Mouse (Mus musculus) testis, adult 2 months (tissue): ENCODE measurements around the gene Spint4.

Source experiments
- CTCF ChIP-seq: fragments of 200-500 bp; IDR thresholded peaks from 2 replicates; pipeline ENCODE4 v1.5.1; 2012; ENCODE audit warnings: low read depth, mild to moderate bottlenecking, inconsistent platforms, low read length, moderate library complexity; ENCODE audit not compliant: control insufficient read depth, insufficient read depth, insufficient replicate concordance
- POLR2A ChIP-seq: fragments of 200-500 bp; IDR thresholded peaks from 2 replicates; pipeline ENCODE4 v1.6.1; 2012; ENCODE audit warnings: low read depth, mild to moderate bottlenecking, inconsistent platforms, low read length, moderate library complexity; ENCODE audit not compliant: control insufficient read depth

DNA sequence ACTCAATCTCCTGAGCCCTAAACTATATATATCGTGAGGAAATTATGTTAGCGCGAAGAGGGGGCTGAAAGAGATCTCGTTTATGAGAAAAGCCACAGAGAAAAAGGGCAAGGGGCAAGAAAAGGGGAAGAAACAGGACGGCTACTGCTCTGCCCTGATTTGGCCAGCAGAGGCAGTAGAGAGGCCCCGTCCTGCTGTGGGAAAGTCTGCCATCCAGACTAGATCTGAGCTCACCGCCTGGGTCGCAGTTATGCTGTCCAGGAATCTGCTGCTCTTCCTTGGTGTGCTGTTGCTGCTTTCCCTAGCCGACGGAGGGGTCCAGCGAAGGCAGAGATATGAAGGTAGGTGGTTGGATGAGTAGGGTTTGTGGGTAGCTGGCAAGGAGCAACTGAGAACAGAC is 42.4 kb upstream of the Spint4 start, which contains the start of gene Wfdc10:
- peak; percentile 93 for TF ChIP-seq CTCF
- peak; percentile 72 for TF ChIP-seq POLR2A
